Mouse (Mus musculus) intestine, embryonic 14.5 days (tissue): ENCODE data around the gene Fam228a. TPM values are rescaled to one million over a fixed set of nuclear protein-coding genes. Genes with fewer than 3 reads are reported as not detected.
"Not testable (repeated sequence)": the region's sequence is repeated elsewhere in the genome, so short reads cannot be mapped to it uniquely, and the experiment has no call there.

Source experiments
- ATAC-seq: fragments of 200-750 bp; cut with Nextera tagmentation; replicated peaks from 2 replicates; pipeline ENCODE4 v1.8.0; 2017; ENCODE audit warnings: low read depth, moderate number of reproducible peaks, moderate TSS enrichment, moderate library complexity; ENCODE audit not compliant: low FRiP score, low TSS enrichment
- DNase-seq: peaks from one replicate; pipeline ENCODE4 v3.0.0-alpha.2; 2018; ENCODE audit warnings: low spot score
- H3K27ac ChIP-seq: fragments of 300-500 bp; sonication (generic); 2 replicates; pipeline ENCODE4 v1.5.1; 2014; ENCODE audit warnings: low read depth, mild to moderate bottlenecking, control low read depth
- H3K27me3 ChIP-seq: fragments of 300-500 bp; sonication (generic); replicated peaks from 2 replicates; pipeline ENCODE4 v1.6.1; 2014; ENCODE audit warnings: low read length, control low read depth; ENCODE audit not compliant: control insufficient read depth, insufficient read depth
- H3K36me3 ChIP-seq: fragments of 300-500 bp; sonication (generic); 2 replicates; pipeline ENCODE4 v1.6.1; 2014; ENCODE audit warnings: low read length, control low read depth; ENCODE audit not compliant: control insufficient read depth, insufficient read depth
- H3K4me1 ChIP-seq: fragments of 300-500 bp; sonication (generic); replicated peaks from 2 replicates; pipeline ENCODE4 v1.6.1; 2014; ENCODE audit warnings: low read length, control low read depth, mixed read lengths; ENCODE audit not compliant: control insufficient read depth, insufficient read depth
- H3K4me2 ChIP-seq: fragments of 300-500 bp; sonication (generic); 2 replicates; pipeline ENCODE4 v1.6.1; 2014; ENCODE audit warnings: low read length
- H3K4me3 ChIP-seq: fragments of 300-500 bp; sonication (generic); 2 replicates; pipeline ENCODE4 v1.5.1; 2014; ENCODE audit warnings: low read depth, low read length, control low read depth, mixed read lengths
- H3K9ac ChIP-seq: fragments of 300-500 bp; sonication (generic); 2 replicates; pipeline ENCODE4 v1.6.1; 2014; ENCODE audit warnings: mild to moderate bottlenecking, low read length
- H3K9me3 ChIP-seq: fragments of 300-500 bp; sonication (generic); 2 replicates; pipeline ENCODE4 v1.6.1; 2016; ENCODE audit warnings: low read length, control low read depth; ENCODE audit not compliant: control insufficient read depth
- WGBS: fragments of 180-500 bp; shearing (Covaris S2); extraction: QIAGEN DNeasy Blood & Tissue Kit; methylation state at CpG from one replicate; pipeline ENCODE4 v1.1.7; 2014; 5-methylcytosine and 5-hydroxymethylcytosine counted together
- polyA plus RNA-seq: library from polyadenylated mRNA; unstranded; fragments of >200 nt; fragmentation: Nextera tagmentation; extraction: Ambion mirVana; gene quantifications from 2 replicates; pipeline ENCODE4 v1.2.1, GENCODE M21; 2014

Fam228a gene
- polyA plus RNA-seq, 1 experiment from 2014 or later = 0.16 TPM

GRCm38 (mm10) chr12:4769333-4769723 lies 31.1 kb upstream of the Fam228a start:
- Histone ChIP-seq H3K9ac (peak overlapping the region; percentile 81), H3K36me3 (no peaks in the 10 kb centered on the region), H3K27me3 (no peaks in the 10 kb centered on the region), H3K4me3 (peak overlapping the region; percentile 59), H3K9me3 (no peaks in the 10 kb centered on the region), H3K27ac (peak overlapping the region; percentile 89), H3K4me1 (0 out of 2 replicates have a peak, but pooled peaks cover 4% of the 10 kb centered on the region), H3K4me2 (peak overlapping the region; percentile 71)
- no peak for DNase-seq
- no peak; the same call in 1 of the 2 replicates for ATAC-seq
- WGBS = 20% methylated on average over 13 of the region's 13 CpGs

DNA sequence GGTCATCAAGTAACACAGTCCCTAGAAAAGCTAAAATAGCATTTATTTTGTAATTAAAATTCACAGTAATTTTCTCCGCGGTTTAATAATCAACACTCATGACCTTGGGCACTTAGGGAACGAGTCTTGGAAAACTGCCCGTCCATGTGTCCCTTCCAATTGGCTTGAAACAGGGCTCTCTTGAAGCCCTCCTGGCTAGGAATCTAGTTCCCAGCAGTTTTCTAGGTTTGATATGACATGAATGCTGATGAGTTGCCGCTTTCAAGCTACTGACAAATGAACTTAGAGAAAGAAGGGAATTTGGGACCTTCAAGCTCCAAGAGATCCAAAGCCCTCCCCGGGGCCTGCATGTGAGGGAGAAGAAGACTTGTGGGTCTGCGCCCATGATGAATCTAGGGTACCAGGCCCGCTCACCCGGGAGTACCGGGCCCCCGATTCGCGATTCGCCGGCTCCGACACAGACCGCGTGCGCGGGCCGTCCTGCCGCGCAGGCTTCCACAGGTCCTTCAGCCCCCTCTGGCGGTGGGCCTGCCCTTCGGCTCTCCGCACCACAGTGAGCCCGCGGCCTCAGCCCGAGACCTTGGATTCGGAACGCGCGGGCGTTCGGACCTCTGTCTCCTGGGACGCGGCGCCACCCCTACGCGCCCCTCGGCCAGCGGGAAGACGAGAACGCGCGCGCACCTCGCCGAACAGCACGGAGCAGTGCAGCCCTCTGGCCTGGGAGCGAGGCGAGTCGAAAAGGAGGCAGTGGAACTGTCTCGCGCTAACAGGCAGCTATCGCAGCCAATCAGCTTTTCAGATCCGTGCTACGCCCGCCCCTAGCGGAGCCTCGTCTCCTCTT lies 30.5 kb upstream of the Fam228a start, which contains the start of the genes Pfn4 and Fam228b:
Pfn4 (plus strand) TSS at position 531 of the 841 bp plus-strand sequence.
Fam228b (minus strand) TSS at position 776 of the 841 bp plus-strand sequence.
- Histone ChIP-seq H3K27ac (peak within 1 kb of the TSS; percentile 89), H3K27me3 (no peaks in the 10 kb centered on the region), H3K36me3 (no peaks in the 10 kb centered on the region), H3K9me3 (no peaks in the 10 kb centered on the region), H3K4me1 (0 out of 2 replicates have a peak, but pooled peaks cover 4% of the 10 kb centered on the region), H3K9ac (peak within 1 kb of the TSS; percentile 81), H3K4me3 (peak within 1 kb of the TSS; percentile 59), H3K4me2 (peak within 1 kb of the TSS; percentile 71)
- peak; percentile 98 for ATAC-seq
- peak; percentile 100 for DNase-seq
- WGBS = 4% methylated on average over 56 of the region's 61 CpGs

GRCm38 (mm10) chr12:4757060-4757459 lies 18.8 kb upstream of the Fam228a start:
- no peaks in the 10 kb centered on the region for H3K27me3 ChIP-seq
- H3K9me3 ChIP-seq = no peaks in the 10 kb centered on the region
- 73% methylated on average over 1 of the region's 1 CpGs for WGBS
- no peak overlapping the region for H3K27ac ChIP-seq
- no peak overlapping the region for H3K4me3 ChIP-seq
- DNase-seq = no peak
- no peak overlapping the region for H3K4me2 ChIP-seq
- no peak for ATAC-seq
- H3K36me3 ChIP-seq = no peaks in the 10 kb centered on the region
- no peaks in the 10 kb centered on the region for H3K4me1 ChIP-seq
- H3K9ac ChIP-seq = no peak overlapping the region

- not testable (repeated sequence) for H3K4me3 ChIP-seq, DNase-seq, H3K27me3 ChIP-seq, H3K27ac ChIP-seq, H3K4me2 ChIP-seq, ATAC-seq, H3K36me3 ChIP-seq, H3K9ac ChIP-seq, H3K4me1 ChIP-seq, H3K9me3 ChIP-seq
- 91% methylated on average over 4 of the region's 4 CpGs for WGBS
Observed at GRCm38 (mm10) chr12:4754451-4754850, 16.2 kb upstream of the Fam228a start.

DNA sequence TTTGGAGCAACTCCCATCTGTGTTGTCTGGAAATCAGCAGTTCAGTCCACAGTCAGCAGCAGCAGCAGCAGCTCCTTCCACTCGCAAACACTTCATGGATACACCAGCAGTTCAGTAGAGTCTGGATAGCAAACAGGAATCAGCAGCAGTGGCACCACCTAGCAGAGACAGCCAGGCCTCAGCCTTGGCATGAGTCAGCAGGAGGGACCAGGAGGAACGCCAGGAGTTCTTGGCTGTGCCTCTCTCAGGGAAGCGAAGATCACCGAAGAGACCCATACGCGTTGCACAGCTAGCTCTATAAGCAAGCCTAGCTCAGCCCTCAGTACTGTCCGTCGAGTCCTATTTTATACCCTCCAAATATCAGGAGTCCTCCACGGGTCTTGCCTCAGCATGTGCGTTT lies 6.3 kb upstream of the Fam228a start:
- H3K27me3 ChIP-seq = no peaks in the 10 kb centered on the region
- H3K4me3 ChIP-seq = no peak overlapping the region
- no peak overlapping the region for H3K9ac ChIP-seq
- H3K9me3 ChIP-seq = no peaks in the 10 kb centered on the region
- no peak for ATAC-seq
- 86% methylated on average over 10 of the region's 10 CpGs for WGBS
- no peaks in the 10 kb centered on the region for H3K36me3 ChIP-seq
- no peak overlapping the region for H3K4me2 ChIP-seq
- H3K27ac ChIP-seq = no peak overlapping the region
- no peaks in the 10 kb centered on the region for H3K4me1 ChIP-seq
- no peak for DNase-seq

DNA sequence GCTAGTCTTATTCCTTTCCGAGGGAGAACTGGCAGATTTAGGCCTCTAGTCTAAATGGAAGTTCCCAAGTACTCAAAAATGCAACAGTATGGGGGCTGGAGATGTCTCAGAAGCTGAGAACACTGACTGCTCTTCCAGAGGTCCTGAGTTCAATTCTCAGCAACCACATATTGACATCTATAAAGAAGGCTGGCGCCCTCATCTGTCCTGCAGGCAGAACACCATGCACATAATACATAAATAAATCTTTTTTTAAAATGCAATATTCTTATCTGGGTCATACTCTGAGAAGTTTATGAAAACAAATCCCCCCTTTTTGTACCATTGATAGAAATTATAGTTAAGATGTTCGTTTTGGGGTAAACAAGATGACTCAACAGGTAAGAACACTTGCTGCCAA lies 4.0 kb upstream of the Fam228a start:
- no peak overlapping the region for H3K4me2 ChIP-seq
- H3K27ac ChIP-seq = no peak overlapping the region
- no peaks in the 10 kb centered on the region for H3K9me3 ChIP-seq
- H3K4me1 ChIP-seq = no peaks in the 10 kb centered on the region
- ATAC-seq = no peak
- no peaks in the 10 kb centered on the region for H3K27me3 ChIP-seq
- 86% methylated on average over 3 of the region's 3 CpGs for WGBS
- H3K9ac ChIP-seq = no peak overlapping the region
- no peaks in the 10 kb centered on the region for H3K36me3 ChIP-seq
- DNase-seq = no peak
- H3K4me3 ChIP-seq = no peak overlapping the region

DNA sequence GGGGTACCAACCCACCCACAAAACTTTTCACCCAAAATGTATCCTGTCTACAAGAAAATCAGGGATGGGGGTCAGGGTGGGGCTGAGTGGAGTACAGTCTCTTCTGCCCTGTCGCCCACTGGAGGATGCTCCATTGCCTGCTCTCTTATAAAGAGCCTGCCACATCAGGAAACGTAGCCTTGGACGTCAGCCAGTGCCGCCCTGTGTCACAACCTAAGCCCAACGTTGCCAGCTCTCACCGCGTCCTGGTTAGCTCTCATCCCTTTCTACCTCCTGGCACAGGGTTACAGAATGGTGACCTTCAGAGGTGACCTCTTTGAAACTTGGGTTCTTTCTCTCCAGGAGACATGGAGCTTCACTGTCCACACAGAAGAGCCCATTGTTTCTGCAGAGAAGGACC lies 2.6 kb upstream of the Fam228a start:
- no peak for ATAC-seq
- 77% methylated on average over 7 of the region's 7 CpGs for WGBS
- Histone ChIP-seq H3K27ac (no peak overlapping the region), H3K27me3 (no peaks in the 10 kb centered on the region), H3K36me3 (no peaks in the 10 kb centered on the region), H3K4me3 (no peak overlapping the region), H3K9ac (no peak overlapping the region), H3K9me3 (no peaks in the 10 kb centered on the region), H3K4me2 (no peak overlapping the region), H3K4me1 (no peaks in the 10 kb centered on the region)
- no peak for DNase-seq

GRCm38 (mm10) chr12:4732332-4732731 lies 5.9 kb downstream of the Fam228a start:
- WGBS = 52% methylated on average over 4 of the region's 4 CpGs
- H3K9me3 ChIP-seq = no peaks in the 10 kb centered on the region
- DNase-seq (no peak), ATAC-seq (no peak)
- no peaks in the 10 kb centered on the region for H3K4me1 ChIP-seq
- H3K27me3 ChIP-seq = no peaks in the 10 kb centered on the region
- no peak overlapping the region for H3K27ac ChIP-seq
- H3K9ac ChIP-seq = no peak overlapping the region
- no peak overlapping the region for H3K4me2 ChIP-seq
- no peaks in the 10 kb centered on the region for H3K36me3 ChIP-seq
- H3K4me3 ChIP-seq = no peak overlapping the region

DNA sequence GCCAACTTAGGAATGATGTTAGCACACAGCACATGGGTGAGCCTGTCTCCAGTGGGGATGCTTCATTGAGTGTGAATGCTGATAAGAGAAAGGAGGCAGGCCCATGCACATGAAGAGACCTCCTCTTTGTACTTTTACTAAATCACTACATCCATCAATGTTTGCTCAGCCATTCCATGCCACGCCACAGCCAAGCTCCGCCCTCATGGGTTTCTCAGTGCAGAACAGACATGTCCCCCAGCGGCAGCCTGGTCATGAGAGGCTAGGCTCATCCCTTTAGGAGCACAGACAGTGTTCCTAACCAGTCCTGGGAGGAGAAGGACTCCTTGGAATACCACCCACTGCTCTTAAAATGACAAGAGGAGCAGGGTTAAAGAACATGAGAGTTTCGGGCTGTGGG lies 6.6 kb downstream of the Fam228a start:
- no peak for ATAC-seq
- Histone ChIP-seq H3K4me3 (no peak overlapping the region), H3K27me3 (no peaks in the 10 kb centered on the region), H3K9me3 (no peaks in the 10 kb centered on the region), H3K9ac (no peak overlapping the region), H3K4me1 (no peaks in the 10 kb centered on the region), H3K27ac (no peak overlapping the region), H3K4me2 (no peak overlapping the region), H3K36me3 (no peaks in the 10 kb centered on the region)
- no peak for DNase-seq
- WGBS = 62% methylated on average over 4 of the region's 4 CpGs
